Mouse (Mus musculus) midbrain, embryonic 16.5 days (tissue): Measurements from ENCODE around the gene Bik. TPM values are rescaled to one million over a fixed set of nuclear protein-coding genes. Genes with fewer than 3 reads are reported as not detected.

Experiments used
- ATAC-seq: fragments of 200-750 bp; cut with Nextera tagmentation; 2 replicates; pipeline ENCODE4 v1.8.0; 2017; ENCODE audit warnings: moderate TSS enrichment
- H3K27ac ChIP-seq: fragments of 300-500 bp; sonication (generic); 2 replicates; pipeline ENCODE4 v1.5.1; 2014; ENCODE audit warnings: mild to moderate bottlenecking, low read length, mixed read lengths
- H3K27me3 ChIP-seq: fragments of 300-500 bp; sonication (generic); 2 replicates; pipeline ENCODE4 v1.6.1; 2014; ENCODE audit warnings: low read depth, low read length, mixed read lengths; ENCODE audit not compliant: control insufficient read depth, insufficient read depth
- H3K36me3 ChIP-seq: fragments of 300-500 bp; sonication (generic); 2 replicates; pipeline ENCODE4 v1.6.1; 2014; ENCODE audit warnings: mild to moderate bottlenecking, low read length, moderate library complexity, mixed read lengths; ENCODE audit not compliant: control insufficient read depth, insufficient read depth
- H3K4me1 ChIP-seq: fragments of 300-500 bp; sonication (generic); 2 replicates; pipeline ENCODE4 v1.6.1; 2014; ENCODE audit warnings: mild to moderate bottlenecking, low read length, mixed read lengths; ENCODE audit not compliant: control insufficient read depth, insufficient read depth
- H3K4me2 ChIP-seq: fragments of 300-500 bp; sonication (generic); 2 replicates; pipeline ENCODE4 v1.6.1; 2014; ENCODE audit warnings: mild to moderate bottlenecking, low read length, mixed read lengths
- H3K4me3 ChIP-seq: fragments of 300-500 bp; sonication (generic); 2 replicates; pipeline ENCODE4 v1.5.1; 2014; ENCODE audit warnings: low read depth, mild to moderate bottlenecking, low read length, moderate library complexity, mixed read lengths
- H3K9ac ChIP-seq: fragments of 300-500 bp; sonication (generic); 2 replicates; pipeline ENCODE4 v1.6.1; 2014; ENCODE audit warnings: low read depth, low read length, mixed read lengths
- H3K9me3 ChIP-seq: fragments of 300-500 bp; sonication (generic); replicated peaks from 2 replicates; pipeline ENCODE4 v1.6.1; 2014; ENCODE audit warnings: mild to moderate bottlenecking, low read length, mixed read lengths; ENCODE audit not compliant: control insufficient read depth, poor library complexity, severe bottlenecking
- WGBS: fragments of 180-500 bp; shearing (Covaris S2); extraction: QIAGEN DNeasy Blood & Tissue Kit; methylation state at CpG from one replicate; pipeline ENCODE4 v1.1.7; 2014; 5-methylcytosine and 5-hydroxymethylcytosine counted together
- microRNA-seq: library from miRNA; unstranded; fragments of <30 nt; microRNA quantifications from one replicate; pipeline ENCODE4, GENCODE M21; 2017
- polyA plus RNA-seq: library from polyadenylated mRNA; unstranded; fragments of >200 nt; fragmentation: Nextera tagmentation; extraction: Ambion mirVana; gene quantifications from 2 replicates; pipeline ENCODE4 v1.2.1, GENCODE M21; 2015

Gene Bik
- polyA plus RNA-seq, 1 experiment from 2014 or later = 0.26 TPM

GRCm38 (mm10) chr15:83593702-83594512, 67.2 kb downstream of the Bik start:
- peak overlapping the region; percentile 94 for H3K4me2 ChIP-seq
- H3K4me1 ChIP-seq = peaks cover 21% of the 10 kb centered on the region
- H3K4me3 ChIP-seq = peak overlapping the region; percentile 84
- 12% methylated on average over 19 of the region's 19 CpGs for WGBS
- H3K27ac ChIP-seq = peak overlapping the region; percentile 68; the same call in 1 of the 2 replicates
- H3K9me3 ChIP-seq = no peaks in the 10 kb centered on the region
- no peaks in the 10 kb centered on the region for H3K27me3 ChIP-seq
- peak overlapping the region; percentile 78 for H3K9ac ChIP-seq
- H3K36me3 ChIP-seq = no peaks in the 10 kb centered on the region
- peak; percentile 62 for ATAC-seq

Small RNA genes lying within 50 kb of the gene (microRNA-seq; reads per million reads assigned to microRNA genes)
- not detected for gene Gm24575

Other genes with a start within 250 kb of the Bik start
- 45.1 and 45.6 TPM in 2 replicates for gene Arfgap3, start 176.6 kb upstream of the Bik start, polyA plus RNA-seq
- gene Pacsin2, start 62.3 kb upstream of the Bik start, polyA plus RNA-seq = 23.4 and 23.5 TPM in 2 replicates
- 130 TPM in 2 replicates for gene Ttll1, start 16.0 kb upstream of the Bik start, polyA plus RNA-seq
- gene Tspo, start 36.7 kb downstream of the Bik start, polyA plus RNA-seq = 5.8 and 6.1 TPM in 2 replicates
- 25.9 and 30.3 TPM in 2 replicates for gene Mcat, start 36.9 kb downstream of the Bik start, polyA plus RNA-seq
- 47.4 and 49.2 TPM in 2 replicates for gene Ttll12, start 68.3 kb downstream of the Bik start, polyA plus RNA-seq
- gene Scube1, start 198.2 kb downstream of the Bik start, polyA plus RNA-seq = 8.7 and 12.2 TPM in 2 replicates